Mouse (Mus musculus) hindbrain, embryonic 15.5 days (tissue): ENCODE measurements around the gene Qsox2. TPM values are rescaled to one million over a fixed set of nuclear protein-coding genes. Genes with fewer than 3 reads are reported as not detected.

Experiments used
- ATAC-seq: fragments of 200-750 bp; cut with Nextera tagmentation; 2 replicates; pipeline ENCODE4 v1.8.0; 2017; ENCODE audit warnings: low read depth, moderate number of reproducible peaks, moderate TSS enrichment; ENCODE audit not compliant: low FRiP score
- H3K27ac ChIP-seq: fragments of 300-500 bp; sonication (generic); replicated peaks from 2 replicates; pipeline ENCODE4 v1.5.1; 2015; ENCODE audit warnings: mild to moderate bottlenecking, inconsistent platforms
- H3K27me3 ChIP-seq: fragments of 300-500 bp; sonication (generic); 2 replicates; pipeline ENCODE4 v1.6.1; 2015; ENCODE audit warnings: control low read depth, inconsistent platforms
- H3K36me3 ChIP-seq: fragments of 300-500 bp; sonication (generic); 2 replicates; pipeline ENCODE4 v1.6.1; 2015; ENCODE audit warnings: control low read depth, inconsistent platforms
- H3K4me1 ChIP-seq: fragments of 300-500 bp; sonication (generic); replicated peaks from 2 replicates; pipeline ENCODE4 v1.6.1; 2015; ENCODE audit warnings: control low read depth, inconsistent platforms
- H3K4me2 ChIP-seq: fragments of 300-500 bp; sonication (generic); 2 replicates; pipeline ENCODE4 v1.6.1; 2015; ENCODE audit warnings: moderate library complexity, mild to moderate bottlenecking, inconsistent platforms
- H3K4me3 ChIP-seq: fragments of 300-500 bp; sonication (generic); 2 replicates; pipeline ENCODE4 v1.5.1; 2015; ENCODE audit warnings: mild to moderate bottlenecking, inconsistent platforms
- H3K9ac ChIP-seq: fragments of 300-500 bp; sonication (generic); 2 replicates; pipeline ENCODE4 v1.6.1; 2015; ENCODE audit warnings: inconsistent platforms
- H3K9me3 ChIP-seq: fragments of 300-500 bp; sonication (generic); 2 replicates; pipeline ENCODE4 v1.6.1; 2016; ENCODE audit warnings: control low read depth, inconsistent platforms
- WGBS: fragments of 180-500 bp; shearing (Covaris S2); methylation state at CpG from one replicate; pipeline ENCODE4 v1.1.7; 2015; 5-methylcytosine and 5-hydroxymethylcytosine counted together
- polyA plus RNA-seq: library from polyadenylated mRNA; unstranded; fragments of >200 nt; fragmentation: Nextera tagmentation; extraction: Ambion mirVana; gene quantifications from 2 replicates; pipeline ENCODE4 v1.2.1, GENCODE M21; 2015

Gene Qsox2
- polyA plus RNA-seq, 1 experiment from 2014 or later: 16.9 TPM

DNA sequence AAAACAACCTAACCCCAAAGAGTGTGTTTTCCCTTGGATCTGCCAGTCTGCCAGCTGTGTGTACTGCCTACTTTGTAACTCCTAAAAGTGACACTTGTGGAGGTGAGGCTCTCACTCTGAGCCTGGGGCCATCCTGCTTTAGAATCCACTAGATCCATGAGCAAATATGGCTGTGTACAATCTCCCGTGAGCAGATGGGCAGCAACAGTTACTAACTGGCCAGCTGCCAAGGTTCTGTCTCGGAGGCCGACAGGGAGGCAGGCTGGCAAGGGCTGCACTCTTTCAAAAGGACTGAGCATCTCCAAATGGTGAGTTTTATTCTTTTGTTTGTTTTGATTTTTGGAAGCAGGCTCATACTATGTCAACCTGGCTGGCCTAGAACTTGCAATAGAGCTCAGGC, 22.8 kb downstream of the Qsox2 start:
- 19% methylated on average over 3 of the region's 3 CpGs for WGBS
- peaks cover 42% of the 10 kb centered on the region for H3K36me3 ChIP-seq
- H3K9me3 ChIP-seq: no peaks in the 10 kb centered on the region
- no peak overlapping the region for H3K4me2 ChIP-seq
- peaks cover 4% of the 10 kb centered on the region; the same call in 1 of the 2 replicates for H3K27me3 ChIP-seq
- H3K9ac ChIP-seq: no peak overlapping the region
- no peak overlapping the region for H3K4me3 ChIP-seq
- 0 out of 2 replicates have a peak, but pooled peaks have one; percentile 27 for ATAC-seq
- H3K27ac ChIP-seq: no peak overlapping the region
- H3K4me1 ChIP-seq: 0 out of 2 replicates have a peak, but pooled peaks cover 3% of the 10 kb centered on the region

DNA sequence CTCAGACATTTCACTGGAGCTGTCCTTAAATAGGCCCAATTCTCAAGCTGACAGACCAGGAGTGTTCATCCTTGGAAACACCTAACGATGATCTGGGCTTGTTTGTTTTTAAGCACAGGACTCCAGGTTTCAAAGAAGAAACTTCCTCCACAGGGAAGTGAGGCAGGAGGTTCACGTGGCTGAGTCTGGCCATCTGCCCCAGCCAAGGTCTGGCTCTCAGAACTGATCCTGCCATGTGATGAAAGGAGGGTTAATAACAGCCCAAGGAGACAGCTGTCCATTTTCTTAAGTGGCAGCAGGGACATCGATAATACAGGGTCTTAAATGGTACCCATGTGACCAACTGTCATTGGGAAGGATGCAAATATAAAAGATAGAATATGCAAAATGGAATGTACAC, 27.8 kb downstream of the Qsox2 start:
- Histone ChIP-seq H3K27ac (no peak overlapping the region), H3K9ac (no peak overlapping the region), H3K9me3 (no peaks in the 10 kb centered on the region), H3K27me3 (peaks cover 43% of the 10 kb centered on the region), H3K4me1 (peaks cover 13% of the 10 kb centered on the region), H3K4me3 (no peak overlapping the region), H3K36me3 (peaks cover 25% of the 10 kb centered on the region), H3K4me2 (no peak overlapping the region)
- no peak for ATAC-seq
- WGBS: 58% methylated on average over 3 of the region's 3 CpGs

DNA sequence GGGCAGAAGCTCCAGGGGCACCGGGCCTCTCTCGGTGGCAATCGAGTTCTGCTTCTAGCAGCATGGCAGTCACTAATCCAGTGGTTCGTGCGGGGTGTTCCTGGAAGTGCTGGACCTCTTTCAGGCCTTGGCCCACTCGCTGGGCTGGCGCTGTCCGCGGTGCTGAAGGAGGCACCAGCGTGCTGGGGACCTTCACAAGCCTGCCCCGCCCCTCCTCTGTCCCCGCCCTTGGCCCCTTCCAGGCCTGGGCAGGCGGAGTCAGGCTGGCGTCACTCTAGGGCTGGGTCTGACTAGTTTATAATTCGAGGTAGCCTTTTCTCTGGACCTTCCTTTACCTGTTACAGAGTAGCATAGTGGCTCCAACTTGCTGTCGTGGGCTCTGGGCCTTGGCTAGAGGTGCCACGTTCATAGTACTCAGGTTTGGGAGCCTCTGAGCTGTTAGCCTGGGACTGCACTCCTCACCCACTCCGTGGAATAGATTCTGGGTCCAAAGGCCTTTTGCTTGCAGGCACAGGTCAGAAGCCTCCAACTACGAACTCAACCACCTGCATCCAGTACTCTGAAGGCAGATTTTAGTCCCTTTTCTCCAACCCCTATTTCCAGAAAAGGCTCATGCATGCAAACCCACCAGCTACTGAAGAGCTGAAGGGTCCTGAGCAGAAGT, 29.1 kb downstream of the Qsox2 start, which contains the start of gene Lhx3:
Gene Lhx3, minus strand, starts transcription at position 164 of the 664 bp plus-strand sequence.
- no peaks in the 10 kb centered on the region for H3K9me3 ChIP-seq
- no peak within 1 kb of the TSS for H3K27ac ChIP-seq
- H3K4me3 ChIP-seq: no peak within 1 kb of the TSS
- no peak within 1 kb of the TSS for H3K4me2 ChIP-seq
- H3K9ac ChIP-seq: no peak within 1 kb of the TSS
- H3K4me1 ChIP-seq: peaks cover 11% of the 10 kb centered on the region
- 14% methylated on average over 19 of the region's 19 CpGs for whole genome bisulfite sequencing
- peak; percentile 63 for ATAC-seq
- peaks cover 56% of the 10 kb centered on the region for H3K27me3 ChIP-seq
- H3K36me3 ChIP-seq: peaks cover 20% of the 10 kb centered on the region

DNA sequence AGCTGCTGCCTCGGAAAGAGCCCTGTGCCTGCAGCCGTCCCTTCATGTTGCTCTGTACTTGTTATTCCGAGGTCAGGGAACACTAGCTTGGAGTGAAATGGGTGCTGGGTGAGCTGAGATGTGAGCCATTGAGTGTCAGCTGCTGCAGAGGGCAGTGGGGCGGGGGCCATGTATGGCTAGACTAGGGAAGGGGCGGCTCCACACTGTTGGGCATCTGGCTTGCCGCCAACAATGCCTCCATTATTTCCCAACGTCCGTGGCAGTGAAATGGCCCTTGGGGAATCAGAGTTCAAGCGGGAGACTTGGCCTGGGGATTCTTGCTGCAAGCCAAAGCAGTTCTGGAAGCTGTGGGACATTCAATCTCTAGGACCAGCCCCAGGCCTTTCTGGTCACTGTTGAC, 29.8 kb downstream of the Qsox2 start:
- WGBS: 8% methylated on average over 9 of the region's 9 CpGs
- no peak overlapping the region for H3K9ac ChIP-seq
- peaks cover 63% of the 10 kb centered on the region for H3K27me3 ChIP-seq

DNA sequence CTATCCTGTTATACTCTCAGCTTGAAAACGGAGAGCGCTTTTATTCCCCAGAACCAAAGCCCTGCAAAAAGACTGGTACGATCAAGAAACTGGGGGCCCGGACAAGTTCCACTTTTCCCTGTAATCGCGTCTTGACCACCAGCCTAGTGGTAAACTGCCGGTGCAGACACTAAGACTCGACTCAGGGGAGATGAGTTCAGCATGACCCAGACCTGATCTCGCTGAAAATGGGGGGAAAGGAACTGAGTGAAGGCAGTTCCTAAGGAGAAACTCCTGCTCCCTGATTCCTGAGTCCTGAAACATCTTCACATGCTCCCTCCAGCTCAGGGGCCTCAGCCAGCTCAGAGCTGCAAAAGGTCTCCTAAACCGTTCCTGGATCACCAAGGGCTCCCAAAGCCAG, 31.6 kb downstream of the Qsox2 start:
- Histone ChIP-seq H3K4me2 (no peak overlapping the region), H3K9me3 (no peaks in the 10 kb centered on the region), H3K4me1 (peaks cover 24% of the 10 kb centered on the region), H3K4me3 (no peak overlapping the region), H3K27me3 (peaks cover 81% of the 10 kb centered on the region), H3K36me3 (peaks cover 9% of the 10 kb centered on the region), H3K27ac (no peak overlapping the region), H3K9ac (no peak overlapping the region)
- no peak for ATAC-seq
- 11% methylated on average over 10 of the region's 10 CpGs for WGBS

More for the DNA sequence above, 29.8 kb downstream of the Qsox2 start:
- no peak overlapping the region for H3K27ac ChIP-seq
- H3K4me3 ChIP-seq: no peak overlapping the region
- peaks cover 16% of the 10 kb centered on the region for H3K4me1 ChIP-seq
- H3K36me3 ChIP-seq: peaks cover 20% of the 10 kb centered on the region
- no peaks in the 10 kb centered on the region for H3K9me3 ChIP-seq
- no peak overlapping the region for H3K4me2 ChIP-seq
- ATAC-seq: peak; percentile 28

DNA sequence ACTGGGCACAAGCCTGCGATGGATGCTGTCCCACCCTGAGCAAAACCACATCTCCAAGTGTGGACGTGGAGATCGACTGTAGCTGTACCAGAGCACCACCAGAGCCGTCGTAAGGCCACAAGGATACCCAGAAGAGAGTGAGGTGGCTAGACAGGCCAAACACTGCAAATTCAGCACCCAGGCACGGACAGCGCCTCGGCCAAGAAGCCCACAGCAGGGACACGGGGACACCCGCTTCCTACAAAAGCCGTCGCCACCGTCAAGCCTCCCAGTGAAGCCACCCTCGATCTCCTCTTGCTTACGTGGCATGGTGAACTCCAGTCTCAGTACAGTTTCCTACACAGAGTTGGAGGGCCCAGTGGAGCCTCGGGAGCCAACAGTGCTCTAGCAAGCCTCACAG, 32.2 kb downstream of the Qsox2 start:
- Histone ChIP-seq H3K27ac (no peak overlapping the region), H3K9me3 (no peaks in the 10 kb centered on the region), H3K4me1 (peaks cover 24% of the 10 kb centered on the region), H3K9ac (no peak overlapping the region), H3K36me3 (peaks cover 3% of the 10 kb centered on the region), H3K4me2 (no peak overlapping the region), H3K4me3 (no peak overlapping the region), H3K27me3 (peaks cover 83% of the 10 kb centered on the region)
- 4% methylated on average over 16 of the region's 16 CpGs for whole genome bisulfite sequencing
- no peak for ATAC-seq

DNA sequence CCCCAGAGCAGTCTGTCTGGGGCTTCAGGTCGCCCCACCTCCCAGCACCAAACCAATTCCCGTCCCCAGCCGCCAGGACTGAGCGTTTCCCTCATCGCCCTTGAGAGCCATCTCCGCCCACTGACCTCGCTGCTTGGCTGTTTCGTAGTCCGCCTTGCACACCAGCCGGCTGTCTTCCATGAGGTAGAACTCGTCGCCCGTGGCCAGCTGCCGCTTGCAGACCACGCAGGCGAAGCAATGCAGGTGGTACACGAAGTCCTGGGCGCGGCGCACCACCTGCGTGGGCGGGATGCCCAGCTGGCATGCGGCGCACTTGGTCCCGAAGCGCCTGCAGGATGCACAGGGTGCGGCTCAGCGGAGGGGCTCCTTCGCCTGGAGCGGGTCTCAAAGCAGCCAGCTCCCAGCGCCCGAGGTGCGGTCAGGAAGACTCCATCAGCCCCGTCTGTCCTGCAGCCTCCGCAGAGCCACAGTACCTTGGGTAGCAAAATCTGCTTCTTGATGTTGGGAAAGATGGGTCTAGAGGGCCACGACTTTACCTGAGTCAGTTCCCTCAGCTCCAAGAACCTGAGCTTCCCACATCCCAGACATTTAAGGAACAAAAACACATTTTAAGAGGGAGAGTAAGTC, 34.4 kb downstream of the Qsox2 start:
- Histone ChIP-seq H3K4me3 (peak overlapping the region; percentile 18), H3K9me3 (no peaks in the 10 kb centered on the region), H3K27me3 (peaks cover 93% of the 10 kb centered on the region), H3K36me3 (no peaks in the 10 kb centered on the region), H3K4me2 (peak overlapping the region; percentile 47), H3K4me1 (peaks cover 31% of the 10 kb centered on the region), H3K27ac (no peak overlapping the region), H3K9ac (no peak overlapping the region)
- ATAC-seq: no peak
- WGBS: 1% methylated on average over 36 of the region's 36 CpGs

DNA sequence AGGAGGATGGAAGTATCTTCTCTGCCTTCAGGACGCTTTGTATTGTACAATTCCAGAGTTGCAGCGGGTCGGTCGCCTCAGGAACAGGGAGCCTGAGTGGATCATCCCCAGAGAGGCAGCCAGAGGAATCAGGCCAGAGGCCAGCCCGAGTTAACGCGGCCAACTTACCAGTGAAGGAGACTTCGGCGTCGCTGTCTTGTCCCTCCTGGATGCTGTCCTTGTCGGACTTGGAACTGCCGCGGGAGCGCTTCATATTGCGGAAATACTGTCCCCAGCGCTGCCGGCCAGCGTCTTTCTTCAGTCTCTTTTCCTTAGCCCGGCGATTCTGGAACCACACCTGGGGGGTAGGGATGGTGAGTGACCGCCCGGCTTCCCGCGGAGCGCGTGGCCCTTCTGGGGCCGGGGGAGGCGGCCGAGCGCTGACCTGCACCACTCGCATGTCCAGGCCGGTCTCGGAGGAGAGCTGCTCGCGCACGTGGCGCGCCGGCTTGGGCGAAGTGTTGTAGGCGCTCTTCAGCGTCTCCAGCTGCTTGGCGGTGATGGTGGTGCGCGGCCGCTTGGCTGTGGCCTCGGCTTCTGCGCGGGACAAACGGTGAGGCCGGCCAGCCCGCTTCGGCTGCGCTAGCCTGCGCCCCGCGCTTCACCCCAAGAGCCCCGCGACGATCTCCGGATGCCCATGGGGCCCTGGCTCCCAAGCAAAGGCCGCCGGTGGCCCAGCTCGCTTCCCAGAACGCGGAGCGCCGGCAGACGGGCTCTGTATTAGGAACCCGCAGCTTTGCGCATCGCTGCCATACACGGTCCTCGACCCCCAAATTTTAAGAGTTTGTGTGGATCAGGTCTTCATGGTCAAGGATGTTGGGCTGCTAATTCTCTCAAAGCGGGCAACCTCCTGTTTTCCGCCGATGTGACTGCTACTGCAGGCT, 35.1 kb downstream of the Qsox2 start:
- no peak overlapping the region for H3K9ac ChIP-seq
- peaks cover 93% of the 10 kb centered on the region for H3K27me3 ChIP-seq
- under 1% methylated on average over 69 of the region's 77 CpGs for WGBS
- H3K4me2 ChIP-seq: peak overlapping the region; percentile 47
- H3K4me3 ChIP-seq: peak overlapping the region; percentile 18
- H3K4me1 ChIP-seq: peaks cover 27% of the 10 kb centered on the region
- H3K9me3 ChIP-seq: no peaks in the 10 kb centered on the region
- H3K36me3 ChIP-seq: no peaks in the 10 kb centered on the region
- no peak for ATAC-seq
- no peak overlapping the region for H3K27ac ChIP-seq

DNA sequence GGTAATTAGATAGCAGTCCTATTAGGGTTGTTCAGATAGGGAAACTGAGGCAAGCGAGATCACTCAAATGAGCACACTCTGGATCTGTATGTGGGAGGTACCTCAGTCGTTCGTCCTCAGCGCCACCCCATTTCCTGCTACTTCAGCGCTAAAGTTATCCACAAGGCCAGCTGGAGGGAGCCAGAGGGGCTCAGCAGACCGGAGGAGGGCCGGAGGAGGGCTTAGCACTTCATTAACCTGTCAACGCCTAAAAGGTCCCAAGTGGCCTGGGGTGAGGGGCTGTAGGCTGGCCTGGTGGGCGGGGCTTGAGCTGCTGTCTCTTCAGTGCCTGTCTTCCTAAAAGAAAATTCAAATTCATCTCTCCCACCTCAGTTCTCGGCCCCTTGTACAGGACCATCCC, 38.8 kb downstream of the Qsox2 start:
- Histone ChIP-seq H3K4me2 (no peak overlapping the region), H3K4me1 (peaks cover 21% of the 10 kb centered on the region), H3K27ac (no peak overlapping the region), H3K36me3 (no peaks in the 10 kb centered on the region), H3K9me3 (no peaks in the 10 kb centered on the region), H3K27me3 (peaks cover 92% of the 10 kb centered on the region), H3K9ac (no peak overlapping the region), H3K4me3 (no peak overlapping the region)
- no peak for ATAC-seq
- under 1% methylated on average over 10 of the region's 10 CpGs for WGBS

DNA sequence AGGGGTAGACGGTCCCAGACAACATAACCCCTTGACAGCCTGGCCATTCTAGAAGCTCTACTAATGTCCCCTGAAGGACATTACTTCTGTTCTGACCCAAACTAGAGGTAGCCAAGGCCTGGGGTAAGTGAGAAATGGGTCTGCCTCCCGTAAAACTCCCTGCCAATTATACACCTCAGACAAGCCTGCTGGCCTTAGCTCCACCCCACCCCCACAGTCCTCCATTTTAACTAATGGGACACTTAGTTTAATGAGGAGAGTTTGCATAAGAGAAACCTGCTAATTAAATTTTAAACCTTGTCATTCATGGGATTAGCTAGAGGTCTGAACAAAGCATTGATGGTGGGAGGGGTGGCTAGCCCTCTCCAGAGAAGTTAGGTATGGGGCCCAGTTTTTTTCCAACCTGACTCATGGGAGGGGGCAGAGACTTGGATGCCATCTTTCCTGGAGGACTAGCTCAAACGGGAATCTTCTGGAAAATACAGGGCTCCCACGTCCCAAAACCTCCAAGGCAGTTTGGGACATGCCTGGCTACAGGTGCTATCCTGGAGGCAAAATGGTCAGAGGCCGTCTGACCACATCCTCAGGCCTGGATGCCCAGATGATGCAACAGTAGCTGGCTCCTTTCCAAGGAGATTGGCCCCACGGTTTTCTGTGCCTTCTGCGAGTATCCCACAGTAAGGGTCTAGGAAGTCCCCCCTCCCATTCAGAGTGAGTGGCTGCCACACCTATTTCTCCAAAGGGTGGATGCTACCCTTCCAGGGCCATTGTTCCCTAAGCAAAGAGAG, 42.6 kb downstream of the Qsox2 start:
- WGBS: 39% methylated on average over 7 of the region's 7 CpGs
- Histone ChIP-seq H3K36me3 (no peaks in the 10 kb centered on the region), H3K4me2 (no peak overlapping the region), H3K4me3 (no peak overlapping the region), H3K4me1 (peaks cover 7% of the 10 kb centered on the region), H3K27me3 (peaks cover 55% of the 10 kb centered on the region), H3K9me3 (no peaks in the 10 kb centered on the region), H3K27ac (no peak overlapping the region), H3K9ac (no peak overlapping the region)
- ATAC-seq: no peak

DNA sequence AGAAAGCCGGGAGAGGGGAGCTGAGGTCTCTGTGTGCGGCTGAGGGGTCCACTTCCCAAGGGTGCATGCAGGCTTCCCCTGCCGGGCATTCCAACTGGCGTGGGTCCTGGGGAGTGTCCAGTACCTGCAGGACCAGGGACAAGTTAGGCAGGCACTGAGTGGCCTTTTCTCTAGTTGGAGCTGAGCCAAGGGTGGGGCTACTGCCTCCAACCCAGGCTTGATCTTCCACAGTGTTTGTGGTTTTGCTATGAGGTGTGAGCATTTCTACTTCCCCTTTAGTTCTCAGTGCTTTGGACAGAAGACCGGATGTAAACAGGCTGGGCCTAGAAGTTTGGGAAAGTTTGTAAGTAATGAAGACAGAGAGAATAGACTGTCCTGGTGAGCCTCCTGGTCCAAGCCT, 48.8 kb downstream of the Qsox2 start:
- H3K4me3 ChIP-seq: no peak overlapping the region
- WGBS: 80% methylated on average over 5 of the region's 5 CpGs
- peaks cover 6% of the 10 kb centered on the region; the same call in 1 of the 2 replicates for H3K27me3 ChIP-seq

More for the DNA sequence above, 48.8 kb downstream of the Qsox2 start:
- Histone ChIP-seq H3K4me1 (no peaks in the 10 kb centered on the region), H3K36me3 (no peaks in the 10 kb centered on the region), H3K9ac (no peak overlapping the region), H3K27ac (no peak overlapping the region), H3K4me2 (no peak overlapping the region), H3K9me3 (no peaks in the 10 kb centered on the region)
- ATAC-seq: no peak
